Comparison of ENCODE assay signal across 1 mouse cellular context in the genomic region with DNA sequence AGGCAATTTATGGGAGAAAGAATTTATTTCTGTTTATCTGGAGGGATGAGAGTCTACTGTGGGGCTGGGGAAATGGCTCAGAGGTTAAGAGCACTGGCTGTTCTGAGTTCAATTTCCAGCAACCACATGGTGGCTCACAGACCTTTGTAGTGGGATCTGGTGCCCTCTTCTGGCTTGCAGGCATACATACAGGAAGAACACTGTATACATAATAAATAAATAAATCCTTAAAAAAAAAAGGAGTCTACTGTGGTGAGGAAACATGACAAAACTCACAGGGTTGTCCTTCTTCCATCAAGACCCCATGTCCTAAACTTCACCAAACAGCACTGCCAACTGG.
TF ChIP-seq lines count a peak whose summit lies in the region.

No protein-coding gene starts in this region.

TF ChIP-seq in MEL, 35 proteins besides CTCF, POLR2A, EP300 and RAD21 (continued from another document):
- TF ChIP-seq JUND (IDR thresholded peaks at IDR 0.05; ENCODE audit: low read depth, low read length) (no peak), ZMIZ1 (IDR thresholded peaks at IDR 0.05; ENCODE audit: low read depth, low read length) (no peak), MAFK (IDR thresholded peaks at IDR 0.05; ENCODE audit: borderline replicate concordance, low read depth, low read length) (no peak), MAZ (IDR thresholded peaks at IDR 0.05; ENCODE audit: low read depth, low read length) (no peak), USF2 (IDR thresholded peaks at IDR 0.05; ENCODE audit: borderline replicate concordance in 1 of 2, insufficient read depth in 1 of 2, low read depth in 1 of 2, low read length in 2 of 2) (no peak), USF1 (IDR thresholded peaks at IDR 0.05; ENCODE audit: low read depth, low read length) (0 out of 2 replicates have a peak, but pooled peaks have one; percentile 3), MEF2A (IDR thresholded peaks at IDR 0.05; ENCODE audit: extremely low read depth, insufficient replicate concordance, low read depth, low read length, poor library complexity, severe bottlenecking) (no peak), MYB (IDR thresholded peaks at IDR 0.05; ENCODE audit: low read depth, low read length) (no peak), ZNF384 (IDR thresholded peaks at IDR 0.05; ENCODE audit: low read depth, low read length) (peak; percentile 91), KAT2A (conservative IDR thresholded peaks at IDR 0.05; ENCODE audit: low read depth, low read length) (no peak), NRF1 (IDR thresholded peaks at IDR 0.05; ENCODE audit: insufficient read depth, low read depth, low read length, poor library complexity, severe bottlenecking) (no peak), E2F4 (IDR thresholded peaks at IDR 0.05; ENCODE audit: borderline replicate concordance, low read depth, low read length) (no peak), CHD1 (IDR thresholded peaks at IDR 0.05; ENCODE audit: low read depth, low read length) (no peak), POLR2AphosphoS5 (IDR thresholded peaks at IDR 0.05; ENCODE audit: borderline replicate concordance, low read depth, low read length) (no peak), NELFE (IDR thresholded peaks at IDR 0.05; ENCODE audit: low read depth, low read length) (no peak), ZKSCAN1 (IDR thresholded peaks at IDR 0.05; ENCODE audit: low read depth, low read length) (no peak), GATA1 (IDR thresholded peaks at IDR 0.05; ENCODE audit: low read depth, low read length) (no peak), HCFC1 (IDR thresholded peaks at IDR 0.05; ENCODE audit: low read depth, low read length) (peak; percentile 24; the same call in 1 of the 2 replicates), TBP (IDR thresholded peaks at IDR 0.05; ENCODE audit: low read depth, low read length) (no peak)
